Mouse (Mus musculus) bone marrow, adult 2 months (tissue): ENCODE results near the gene Iqgap3.

ENCODE experiments used
- CTCF ChIP-seq: fragments of 200-500 bp; IDR thresholded peaks from 2 replicates; pipeline ENCODE4 v1.5.1; 2011; ENCODE audit warnings: low read length, control low read depth; ENCODE audit not compliant: control insufficient read depth, insufficient read depth
- POLR2A ChIP-seq: fragments of 200-500 bp; IDR thresholded peaks from 2 replicates; pipeline ENCODE4 v1.6.1; 2011; ENCODE audit warnings: low read depth, mild to moderate bottlenecking, control low read depth, low read length, borderline replicate concordance; ENCODE audit not compliant: control insufficient read depth

DNA sequence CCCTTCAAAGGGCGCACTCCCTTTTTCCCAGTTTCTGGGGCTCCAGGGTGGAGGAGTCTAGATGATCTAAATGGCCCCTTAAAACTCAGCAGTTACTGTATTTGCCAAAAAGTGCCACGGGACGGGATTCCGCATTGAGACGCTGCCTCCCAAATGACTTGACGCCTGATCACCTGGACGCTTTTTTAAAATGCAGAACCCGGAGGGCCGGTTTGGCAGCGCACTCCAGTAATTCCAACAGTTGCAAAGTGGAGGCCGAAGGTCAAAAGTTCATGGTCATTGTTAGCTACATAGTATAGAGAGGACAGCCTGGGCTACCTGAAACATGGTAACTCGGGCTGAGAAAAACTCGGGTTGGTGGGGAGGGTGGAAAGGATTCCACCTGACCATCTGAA lies 450 bp downstream of the Iqgap3 start:
- no peak for TF ChIP-seq CTCF
- TF ChIP-seq POLR2A: no peak
